Mouse (Mus musculus) retina, embryonic 14.5 days (tissue): Measurements from ENCODE around the gene Nav2.

Source experiments
- DNase-seq: peaks from one replicate; pipeline ENCODE4 v3.0.0-alpha.2; 2015; ENCODE audit warnings: low spot score

Gene Nav2

GRCm38 (mm10) chr7:49631885-49632284 lies 723.4 kb downstream of the Nav2 start:
- DNase-seq = no peak

- no peak for DNase-seq
Observed at GRCm38 (mm10) chr7:49632391-49632790, 723.9 kb downstream of the Nav2 start.

- peak; percentile 53 for DNase-seq
Observed at GRCm38 (mm10) chr7:49633375-49633956, 725.0 kb downstream of the Nav2 start.

GRCm38 (mm10) chr7:49634291-49635073 lies 726.0 kb downstream of the Nav2 start:
- DNase-seq = peak; percentile 66

GRCm38 (mm10) chr7:49635074-49635621 lies 726.6 kb downstream of the Nav2 start:
- DNase-seq = peak; percentile 46

GRCm38 (mm10) chr7:49635971-49636370 lies 727.5 kb downstream of the Nav2 start:
- DNase-seq = no peak

- peak; percentile 50 for DNase-seq
Observed at GRCm38 (mm10) chr7:49636491-49637115, 728.1 kb downstream of the Nav2 start, which contains the start of gene Dbx1. Gene Dbx1, minus strand, starts transcription at chr7:49636849.

- peak; percentile 21 for DNase-seq
Observed at GRCm38 (mm10) chr7:49637281-49637680, 728.8 kb downstream of the Nav2 start.

GRCm38 (mm10) chr7:49637851-49638663 lies 729.5 kb downstream of the Nav2 start:
- DNase-seq = peak; percentile 35

- DNase-seq = peak; percentile 18
Observed at GRCm38 (mm10) chr7:49638941-49639776, 730.6 kb downstream of the Nav2 start.

- peak; percentile 18 for DNase-seq
Observed at GRCm38 (mm10) chr7:49639864-49640708, 731.6 kb downstream of the Nav2 start.

GRCm38 (mm10) chr7:49640709-49641305 lies 732.3 kb downstream of the Nav2 start:
- no peak for DNase-seq
